Mouse (Mus musculus): ENCODE measurements around the gene Gipc1. TPM values are rescaled to one million over a fixed set of nuclear protein-coding genes. Genes with fewer than 3 reads are reported as not detected.

Gipc1 gene
- polyA plus RNA-seq, 1 experiment from 2014 or later = 183 TPM

DNA sequence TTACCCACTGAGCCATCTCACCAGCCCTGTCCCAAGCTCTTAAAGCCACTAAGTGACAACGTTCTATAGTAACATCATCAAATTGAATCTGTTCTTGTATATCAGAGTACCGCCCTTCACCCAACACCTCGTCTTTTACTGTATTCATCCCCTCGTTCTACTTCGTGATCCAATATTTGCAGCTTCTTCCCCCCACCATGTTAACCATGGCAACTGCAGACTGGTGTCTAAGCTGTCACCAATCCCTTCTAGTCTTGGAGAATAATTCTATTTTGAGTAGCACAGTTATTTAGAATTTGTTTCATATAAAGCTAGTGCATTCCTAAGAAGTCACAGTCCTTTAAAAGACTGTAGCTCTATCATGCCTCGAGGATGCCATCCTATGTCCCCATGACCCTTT lies 36.8 kb downstream of the Gipc1 start:
- Histone ChIP-seq H3K27me3 (replicated peaks) (no peaks in the 10 kb centered on the region), H3K9ac (no peak overlapping the region), H3K9me3 (no peaks in the 10 kb centered on the region), H3K4me1 (peaks cover 5% of the 10 kb centered on the region; the same call in 1 of the 2 replicates), H3K4me3 (replicated peaks) (no peak overlapping the region), H3K27ac (no peak overlapping the region), H3K4me2 (no peak overlapping the region), H3K36me3 (peaks cover 35% of the 10 kb centered on the region)
- no peak for ATAC-seq (ENCODE audit: insufficient read depth, low FRiP score, low read depth)
- 92% methylated on average over 6 of the region's 6 CpGs for WGBS

DNA sequence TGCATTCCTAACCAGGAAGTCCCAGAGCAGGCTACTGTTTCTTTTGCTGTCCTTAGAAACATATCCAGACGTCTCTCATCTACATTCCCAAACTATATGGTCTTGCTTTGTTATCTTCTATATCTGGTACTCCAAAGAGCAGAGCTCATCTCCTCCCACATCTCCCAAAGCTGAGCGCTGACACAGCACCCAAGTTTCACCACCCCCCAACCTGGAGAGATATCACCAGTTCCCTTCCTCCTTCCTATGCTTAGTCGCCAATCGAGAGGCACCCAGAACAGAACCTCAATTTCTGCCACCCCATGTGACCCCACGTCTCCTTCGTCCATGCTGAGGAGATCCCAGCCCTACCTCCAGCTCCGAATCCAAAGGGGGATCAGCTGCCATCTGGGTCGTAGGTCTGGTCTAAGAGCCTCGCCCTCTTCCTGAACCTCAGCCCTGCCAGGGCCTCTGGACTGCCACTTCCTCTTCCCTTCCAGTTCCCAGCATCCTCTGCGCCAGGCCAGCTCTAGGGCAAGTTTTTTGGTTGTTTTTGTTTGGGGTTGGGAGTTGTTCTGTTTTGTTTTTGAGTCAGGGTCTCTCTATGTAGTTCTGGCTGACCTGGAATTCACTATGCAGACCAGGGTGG lies 41.2 kb downstream of the Gipc1 start:
- no peak overlapping the region for H3K9ac ChIP-seq
- H3K27me3 ChIP-seq (replicated peaks) = no peaks in the 10 kb centered on the region
- WGBS = 79% methylated on average over 10 of the region's 10 CpGs

DNA sequence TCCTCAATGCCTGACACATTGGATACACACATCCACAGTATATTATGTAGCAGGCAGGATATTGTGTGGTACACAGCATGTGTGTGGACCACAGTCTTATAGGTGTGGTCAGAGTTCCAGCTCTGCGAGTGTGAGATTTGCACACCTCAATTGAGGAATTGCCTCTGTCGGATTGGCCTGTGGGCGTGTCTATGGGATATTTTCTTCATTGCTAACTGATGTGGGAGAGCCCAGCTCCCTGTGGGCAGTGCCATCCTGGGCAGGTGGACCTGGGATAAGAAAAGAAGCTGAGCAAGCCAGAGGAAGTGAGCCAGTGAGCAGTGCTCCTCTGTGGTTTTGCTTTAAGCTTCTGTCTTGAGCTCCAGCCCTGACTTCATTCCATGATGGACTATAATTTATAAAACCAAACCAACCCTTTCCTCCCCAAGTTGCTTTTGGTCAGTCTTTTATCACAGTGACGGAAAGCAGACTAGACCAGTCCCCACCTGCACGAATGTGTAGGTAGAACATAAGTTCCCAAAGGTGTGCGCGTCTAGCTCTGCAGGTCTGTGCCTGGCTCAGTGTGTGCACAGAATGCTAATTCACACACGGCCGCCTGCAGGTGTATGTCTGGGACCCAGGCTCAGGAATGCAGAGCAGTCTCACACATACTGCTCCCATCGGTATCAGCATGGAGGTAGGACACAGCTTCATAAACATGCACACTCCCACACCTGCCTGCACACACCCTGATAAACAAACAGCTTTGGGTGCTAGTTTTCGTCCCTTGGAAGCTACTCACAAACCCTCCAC lies 42.1 kb downstream of the Gipc1 start:
- 70% methylated on average over 11 of the region's 11 CpGs for WGBS
- Histone ChIP-seq H3K4me3 (replicated peaks) (no peak overlapping the region), H3K36me3 (peaks cover 24% of the 10 kb centered on the region), H3K9me3 (no peaks in the 10 kb centered on the region), H3K9ac (no peak overlapping the region), H3K27me3 (replicated peaks) (no peaks in the 10 kb centered on the region), H3K27ac (no peak overlapping the region), H3K4me1 (peaks cover 27% of the 10 kb centered on the region), H3K4me2 (no peak overlapping the region)
- no peak for ATAC-seq (ENCODE audit: insufficient read depth, low FRiP score, low read depth)

More for the DNA sequence above, 41.2 kb downstream of the Gipc1 start:
- no peak for ATAC-seq (ENCODE audit: insufficient read depth, low FRiP score, low read depth)
- H3K4me3 ChIP-seq (replicated peaks) = no peak overlapping the region
- peaks cover 25% of the 10 kb centered on the region for H3K36me3 ChIP-seq
- H3K27ac ChIP-seq = no peak overlapping the region
- no peak overlapping the region for H3K4me2 ChIP-seq
- H3K9me3 ChIP-seq = no peaks in the 10 kb centered on the region
- peaks cover 24% of the 10 kb centered on the region for H3K4me1 ChIP-seq

DNA sequence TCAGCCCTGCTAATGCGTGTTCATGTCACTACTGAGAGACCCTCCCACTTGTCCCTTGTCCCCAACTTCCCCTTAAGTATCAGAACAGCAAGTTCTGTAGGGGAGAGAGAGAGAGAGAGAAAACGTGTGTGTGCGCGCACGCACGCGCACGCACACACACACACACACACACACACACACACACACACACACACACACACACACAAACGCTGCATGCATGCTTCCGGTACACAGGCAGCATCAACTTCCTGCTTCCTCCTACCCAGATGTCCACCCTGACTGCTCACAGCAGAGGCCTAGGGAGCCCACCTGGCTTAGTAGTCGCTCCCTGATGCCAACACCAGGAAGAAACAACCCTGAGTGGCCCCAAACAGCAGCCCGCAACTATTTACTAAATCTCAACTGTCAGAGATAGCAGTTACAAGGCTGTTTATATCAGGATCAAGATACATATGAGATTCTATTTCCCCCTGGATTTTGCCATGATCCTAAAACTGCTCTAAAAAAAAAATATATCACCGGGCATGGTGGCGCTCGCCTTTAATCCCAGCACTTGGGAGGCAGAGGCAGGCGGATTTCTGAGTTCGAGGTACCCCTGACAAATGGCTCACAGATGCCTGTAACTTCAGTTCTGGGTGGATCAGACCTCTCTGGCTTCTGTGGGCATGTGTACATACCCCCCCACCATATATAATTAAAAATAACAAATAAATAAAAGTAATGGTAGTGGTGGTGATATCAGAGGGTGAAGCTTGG lies 43.1 kb downstream of the Gipc1 start:
- H3K27me3 ChIP-seq (replicated peaks) = no peaks in the 10 kb centered on the region
- H3K27ac ChIP-seq = no peak overlapping the region
- WGBS = 71% methylated on average over 13 of the region's 17 CpGs
- peaks cover 20% of the 10 kb centered on the region for H3K36me3 ChIP-seq
- no peak overlapping the region for H3K9ac ChIP-seq
- H3K9me3 ChIP-seq = no peaks in the 10 kb centered on the region
- ATAC-seq (ENCODE audit: insufficient read depth, low FRiP score, low read depth) = no peak
- H3K4me3 ChIP-seq (replicated peaks) = no peak overlapping the region
- H3K4me2 ChIP-seq = no peak overlapping the region
- peaks cover 32% of the 10 kb centered on the region for H3K4me1 ChIP-seq

DNA sequence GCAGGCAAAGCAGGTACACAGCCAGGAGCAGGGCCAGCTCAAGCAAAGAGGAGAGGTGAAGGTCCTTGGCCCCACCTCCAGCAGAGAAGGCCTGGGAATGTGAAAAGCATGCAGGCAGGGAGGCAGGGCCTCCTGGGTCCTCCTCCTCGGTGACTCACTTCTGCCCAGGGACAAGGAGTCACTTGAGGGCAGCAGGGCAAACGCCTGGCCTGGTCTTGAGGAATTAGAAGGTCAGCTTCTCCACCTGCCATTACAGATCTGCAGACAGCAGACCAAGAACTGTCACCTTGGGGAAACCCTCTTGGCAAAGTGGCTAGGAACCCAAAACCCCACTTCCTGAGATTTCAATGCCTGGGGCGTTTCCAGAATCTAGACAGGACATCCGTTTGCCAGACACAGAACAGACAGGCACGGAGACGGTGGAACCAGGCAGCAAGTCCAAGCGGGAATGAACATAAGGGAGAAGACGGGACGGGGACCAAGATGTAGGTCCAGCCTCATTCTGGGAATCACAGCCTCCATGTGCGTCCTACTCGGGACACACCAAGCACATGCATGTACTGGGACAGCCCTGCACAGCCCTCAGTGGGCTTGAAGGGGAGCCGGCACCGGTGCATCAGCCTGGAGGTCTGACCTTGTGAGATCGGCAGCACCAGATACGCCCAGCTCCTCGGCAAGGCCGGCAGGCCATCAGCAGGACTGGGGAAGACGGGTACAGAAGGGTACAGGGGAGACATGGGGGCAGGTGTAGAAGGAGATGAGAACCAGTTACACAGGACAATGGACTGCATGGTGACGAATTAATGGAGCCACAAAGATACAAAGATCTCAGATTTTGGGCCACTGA lies 45.1 kb downstream of the Gipc1 start:
- no peaks in the 10 kb centered on the region for H3K27me3 ChIP-seq (replicated peaks)
- H3K4me3 ChIP-seq (replicated peaks) = peak overlapping the region; percentile 95
- no peak overlapping the region for H3K9ac ChIP-seq
- peak overlapping the region; percentile 89 for H3K27ac ChIP-seq
- H3K4me2 ChIP-seq = peak overlapping the region; percentile 94
- WGBS = 42% methylated on average over 19 of the region's 19 CpGs
- H3K36me3 ChIP-seq = 0 out of 2 replicates have a peak, but pooled peaks cover 1% of the 10 kb centered on the region
- ATAC-seq (ENCODE audit: insufficient read depth, low FRiP score, low read depth) = no peak
- H3K9me3 ChIP-seq = no peaks in the 10 kb centered on the region
- peaks cover 32% of the 10 kb centered on the region for H3K4me1 ChIP-seq

DNA sequence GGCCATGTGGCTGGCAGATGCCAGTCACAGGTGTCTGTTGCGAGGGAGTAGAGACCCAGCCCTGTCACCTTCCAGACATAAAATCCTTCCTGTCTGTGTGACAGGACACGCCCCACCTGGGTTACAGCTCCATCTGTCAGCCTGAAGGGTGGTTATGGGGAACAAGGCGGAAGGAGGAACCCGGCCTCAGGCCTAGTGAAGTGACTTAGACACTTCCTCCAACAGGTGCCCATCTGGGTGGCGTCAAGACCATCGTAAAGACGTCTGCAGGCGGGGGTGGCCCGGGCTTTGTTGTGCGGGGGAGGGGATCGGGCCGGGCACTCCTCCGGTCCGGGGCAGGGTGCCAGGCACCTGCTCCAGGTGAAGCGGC lies 45.8 kb downstream of the Gipc1 start:
- Histone ChIP-seq H3K9ac (peak overlapping the region; percentile 95), H3K36me3 (no peaks in the 10 kb centered on the region), H3K27me3 (replicated peaks) (no peaks in the 10 kb centered on the region), H3K4me3 (replicated peaks) (peak overlapping the region; percentile 95), H3K4me1 (peaks cover 32% of the 10 kb centered on the region), H3K27ac (peak overlapping the region; percentile 89), H3K4me2 (peak overlapping the region; percentile 94), H3K9me3 (no peaks in the 10 kb centered on the region)
- ATAC-seq (ENCODE audit: insufficient read depth, low FRiP score, low read depth) = peak; percentile 18; the same call in 1 of the 2 replicates
- WGBS = 5% methylated on average over 15 of the region's 15 CpGs

DNA sequence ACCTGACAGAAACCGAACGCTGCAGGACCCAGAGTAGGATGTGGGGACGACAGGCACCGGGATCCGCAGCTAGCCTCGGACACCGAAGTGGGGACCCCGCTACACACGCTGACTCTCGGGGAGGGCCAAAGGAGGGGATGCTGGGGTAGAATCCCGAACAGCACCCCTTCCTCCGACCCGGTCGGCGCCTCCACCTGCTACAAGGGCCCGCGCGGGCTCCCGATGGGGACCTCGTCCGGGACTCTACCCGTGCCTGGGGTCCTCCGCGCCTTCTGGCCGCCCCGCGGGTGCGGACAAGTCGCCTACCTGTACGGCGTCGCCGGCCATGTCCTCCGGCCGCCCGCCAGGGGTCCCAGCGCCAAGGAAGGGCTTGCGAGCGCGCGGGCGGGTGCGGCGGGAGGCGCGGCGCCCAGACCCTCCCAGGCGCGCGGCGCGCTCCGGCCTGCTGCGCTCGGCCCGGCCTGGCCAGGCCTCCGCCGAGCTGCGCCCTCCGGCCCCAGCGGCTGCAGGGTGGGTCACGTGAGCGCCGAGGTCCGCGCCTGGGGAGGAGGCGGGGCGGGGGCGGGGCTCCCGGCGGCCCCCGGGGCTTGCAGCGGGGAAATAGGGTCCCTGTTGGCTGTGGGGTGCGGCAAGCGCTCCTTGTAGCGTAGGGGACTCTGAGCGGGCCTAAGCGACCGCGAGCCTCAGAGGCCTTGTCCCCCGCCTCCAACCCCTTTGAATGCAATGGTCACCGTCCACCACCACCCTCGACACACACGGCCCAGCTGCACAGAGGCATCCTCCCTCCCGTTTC lies 46.4 kb downstream of the Gipc1 start, which contains the start of gene Pkn1:
Gene Pkn1 (minus strand): TSS at position 519 of the 793 bp plus-strand sequence.
- Histone ChIP-seq H3K9me3 (no peaks in the 10 kb centered on the region), H3K36me3 (no peaks in the 10 kb centered on the region), H3K4me2 (peak within 1 kb of the TSS; percentile 94), H3K4me3 (replicated peaks) (peak within 1 kb of the TSS; percentile 95), H3K27ac (peak within 1 kb of the TSS; percentile 89), H3K27me3 (replicated peaks) (no peaks in the 10 kb centered on the region), H3K4me1 (peaks cover 27% of the 10 kb centered on the region), H3K9ac (peak within 1 kb of the TSS; percentile 95)
- WGBS = under 1% methylated on average over 79 of the region's 85 CpGs
- ATAC-seq (ENCODE audit: insufficient read depth, low FRiP score, low read depth) = peak; percentile 92

DNA sequence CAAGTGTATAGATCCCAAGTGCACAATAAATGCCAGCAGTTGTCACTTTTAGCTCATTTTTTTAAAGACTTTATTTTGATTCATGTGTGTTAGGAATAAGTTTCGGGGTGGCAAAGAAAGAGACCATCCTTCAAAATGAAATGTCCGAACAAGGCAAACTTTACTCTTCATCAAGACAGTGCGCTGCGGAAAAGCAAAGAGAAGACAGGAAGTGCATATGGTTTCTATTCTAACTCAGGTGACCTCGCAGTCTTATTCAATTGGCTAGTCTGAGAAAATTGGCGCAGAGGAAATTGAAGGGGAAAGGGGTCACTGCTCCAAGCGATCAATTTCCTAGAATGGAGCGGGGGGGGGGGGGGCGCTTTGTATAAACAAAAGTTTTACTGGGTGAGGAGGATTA lies 47.1 kb downstream of the Gipc1 start:
- Histone ChIP-seq H3K9ac (peak overlapping the region; percentile 56; the same call in 1 of the 2 replicates), H3K4me2 (peak overlapping the region; percentile 94), H3K27me3 (replicated peaks) (no peaks in the 10 kb centered on the region), H3K36me3 (no peaks in the 10 kb centered on the region), H3K4me3 (replicated peaks) (peak overlapping the region; percentile 95), H3K9me3 (no peaks in the 10 kb centered on the region), H3K4me1 (peaks cover 27% of the 10 kb centered on the region), H3K27ac (peak overlapping the region; percentile 89)
- ATAC-seq (ENCODE audit: insufficient read depth, low FRiP score, low read depth) = no peak
- WGBS = 15% methylated on average over 9 of the region's 9 CpGs

DNA sequence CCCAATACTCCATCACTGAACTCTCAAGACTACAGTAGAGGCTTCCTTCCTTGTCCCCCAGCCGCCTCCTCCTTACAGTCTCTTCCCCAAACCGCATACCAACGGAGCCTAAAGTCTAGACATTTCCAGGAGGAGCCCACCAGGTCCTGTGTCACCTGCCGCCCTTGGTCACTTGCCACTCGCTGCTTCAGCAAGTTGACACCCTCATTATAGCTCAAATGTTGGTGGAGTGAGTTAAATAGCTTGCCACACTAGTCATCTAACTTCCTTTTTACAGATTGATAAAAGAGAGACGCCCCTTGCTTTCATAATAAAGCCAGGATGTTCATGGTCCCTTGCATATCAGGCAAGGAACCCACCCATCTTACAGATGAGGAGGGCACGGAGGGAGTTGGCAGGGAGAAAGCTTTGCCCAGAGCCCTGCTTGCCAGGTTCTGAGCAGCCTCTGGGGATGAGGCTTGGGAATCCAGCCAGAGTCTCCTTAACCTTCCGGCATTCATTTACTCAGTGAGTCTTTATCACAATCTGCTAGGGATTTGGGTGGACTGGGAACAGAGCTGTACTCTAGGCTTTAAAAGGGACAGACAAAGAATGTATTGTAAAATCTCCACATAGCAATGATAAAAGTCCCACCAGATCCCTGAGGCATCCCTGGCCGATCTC lies 48.1 kb downstream of the Gipc1 start:
- H3K4me1 ChIP-seq = peaks cover 27% of the 10 kb centered on the region
- no peaks in the 10 kb centered on the region for H3K36me3 ChIP-seq
- H3K9me3 ChIP-seq = no peaks in the 10 kb centered on the region
- WGBS = 79% methylated on average over 9 of the region's 9 CpGs
- ATAC-seq (ENCODE audit: insufficient read depth, low FRiP score, low read depth) = no peak
- H3K27ac ChIP-seq = 0 out of 2 replicates have a peak overlapping the region, but pooled peaks have one; percentile 16
- no peaks in the 10 kb centered on the region for H3K27me3 ChIP-seq (replicated peaks)
- H3K4me2 ChIP-seq = no peak overlapping the region
- no peak overlapping the region for H3K9ac ChIP-seq
- no peak overlapping the region for H3K4me3 ChIP-seq (replicated peaks)

DNA sequence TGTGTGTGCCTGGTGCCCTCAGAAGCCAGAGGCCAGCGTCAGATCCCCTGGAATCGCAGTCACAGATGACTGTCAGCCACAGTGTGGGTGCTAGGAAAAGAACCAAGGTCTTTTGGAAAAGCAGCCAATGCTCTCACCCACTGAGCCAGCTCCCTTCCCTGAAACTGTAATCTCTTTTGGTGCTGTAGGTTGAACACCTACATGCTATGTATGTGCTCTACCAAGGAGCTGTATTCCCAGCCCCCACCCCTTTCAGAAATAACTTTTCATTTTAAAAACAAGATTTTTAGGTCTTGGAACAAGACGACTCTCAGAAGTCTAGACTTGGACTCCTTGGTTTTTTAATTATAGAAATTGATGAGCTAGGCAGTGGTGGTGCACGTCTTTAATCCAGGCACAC lies 50.9 kb downstream of the Gipc1 start:
- Histone ChIP-seq H3K4me3 (replicated peaks) (no peak overlapping the region), H3K9ac (no peak overlapping the region), H3K4me1 (peaks cover 9% of the 10 kb centered on the region), H3K27me3 (replicated peaks) (no peaks in the 10 kb centered on the region), H3K9me3 (no peaks in the 10 kb centered on the region), H3K36me3 (no peaks in the 10 kb centered on the region), H3K4me2 (no peak overlapping the region), H3K27ac (no peak overlapping the region)
- ATAC-seq (ENCODE audit: insufficient read depth, low FRiP score, low read depth) = no peak
- WGBS = 72% methylated on average over 4 of the region's 4 CpGs

Data from stomach, embryonic 15.5 days (tissue).